ENCODE assay signal across 27 mouse cellular contexts in genomic region chr11:29286040-29286439, GRCm38 (mm10).
"Had no signal": no experiment of that assay in that cellular context is flagged by ENCODE, and none has a peak within 500 bp of the region (broad histone marks: within the 10 kb centered on the region; RNA-seq: fewer than 3 reads in every experiment).

No protein-coding gene starts in this region.

- DNase-seq: gastrocnemius, postnatal 14 days; gastrocnemius, postnatal 36 days; heart, adult 11 months; heart, adult 2 months; heart, postnatal 14 days; heart, postnatal 36 days; kidney, adult 11 months; kidney, adult 2 months; kidney, adult 9 months; kidney, postnatal 14 days; kidney, postnatal 36 days; layer of hippocampus, adult 9-11 months; layer of hippocampus, postnatal 36 days; left cerebral cortex, postnatal 4 days had no signal

- H3K9ac ChIP-seq: heart, embryonic 13.5 days; heart, embryonic 15.5 days; hindbrain, embryonic 13.5 days; hindbrain, embryonic 15.5 days; kidney, embryonic 15.5 days; limb, embryonic 13.5 days; limb, embryonic 15.5 days; liver, embryonic 12.5 days; liver, embryonic 14.5 days had no signal

- H3K4me3 ChIP-seq: heart, adult 2 months; heart, embryonic 13.5 days; heart, embryonic 15.5 days; hindbrain, embryonic 13.5 days; hindbrain, embryonic 15.5 days; kidney, embryonic 15.5 days; limb, embryonic 13.5 days; limb, embryonic 15.5 days; liver, embryonic 12.5 days had no signal

- H3K27ac ChIP-seq: heart, adult 2 months; heart, embryonic 13.5 days; heart, embryonic 15.5 days; hindbrain, embryonic 13.5 days; hindbrain, embryonic 15.5 days; hindbrain, postnatal 0 days; kidney, embryonic 15.5 days; kidney, postnatal 0 days; limb, embryonic 13.5 days; limb, embryonic 15.5 days; liver, embryonic 12.5 days; liver, embryonic 14.5 days had no signal

- H3K4me2 ChIP-seq: heart, embryonic 11.5 days; heart, embryonic 13.5 days; heart, embryonic 15.5 days; hindbrain, embryonic 13.5 days; hindbrain, embryonic 15.5 days; kidney, embryonic 15.5 days; limb, embryonic 13.5 days; limb, embryonic 15.5 days; liver, embryonic 12.5 days had no signal

- H3K4me1 ChIP-seq: heart, embryonic 13.5 days; heart, embryonic 15.5 days; hindbrain, embryonic 13.5 days; hindbrain, embryonic 15.5 days; kidney, embryonic 15.5 days; limb, embryonic 13.5 days; limb, embryonic 15.5 days; liver, embryonic 12.5 days had no signal

- ATAC-seq: hindbrain, postnatal 0 days; intestine, embryonic 16.5 days; liver, embryonic 12.5 days had no signal

- H3K9me3 ChIP-seq: heart, embryonic 15.5 days; hindbrain, embryonic 15.5 days; limb, embryonic 13.5 days; limb, embryonic 15.5 days; liver, embryonic 12.5 days had no signal

- H3K36me3 ChIP-seq: heart, embryonic 13.5 days; heart, embryonic 15.5 days; hindbrain, embryonic 13.5 days; hindbrain, embryonic 15.5 days; kidney, embryonic 15.5 days; limb, embryonic 13.5 days; limb, embryonic 15.5 days; liver, embryonic 12.5 days had no signal

- H3K27me3 ChIP-seq: heart, embryonic 13.5 days; heart, embryonic 15.5 days; hindbrain, embryonic 13.5 days; hindbrain, embryonic 15.5 days; kidney, embryonic 15.5 days; limb, embryonic 13.5 days; limb, embryonic 15.5 days; liver, embryonic 12.5 days had no signal
